Mouse (Mus musculus): ENCODE results near the gene Vdr. TPM values are rescaled to one million over a fixed set of nuclear protein-coding genes. Genes with fewer than 3 reads are reported as not detected.

Vdr gene
- polyA plus RNA-seq, 1 experiment from 2014 or later = 6.5 TPM

- Histone ChIP-seq H3K9me3 (ENCODE audit: control insufficient read depth) (no peaks in the 10 kb centered on the region), H3K4me1 (replicated peaks; ENCODE audit: control insufficient read depth, insufficient read depth, low read length) (peaks cover 4% of the 10 kb centered on the region; the same call in 1 of the 2 replicates), H3K4me2 (replicated peaks; ENCODE audit: low read depth) (no peak overlapping the region), H3K36me3 (ENCODE audit: control insufficient read depth, insufficient read depth) (no peaks in the 10 kb centered on the region), H3K4me3 (ENCODE audit: low read depth, low read length) (no peak overlapping the region), H3K27ac (ENCODE audit: low read depth, low read length) (no peak overlapping the region), H3K9ac (ENCODE audit: low read depth, low read length) (no peak overlapping the region), H3K27me3 (replicated peaks; ENCODE audit: control insufficient read depth, insufficient read depth, low read length) (no peaks in the 10 kb centered on the region)
- TF ChIP-seq CTCF (IDR thresholded peaks at IDR 0.05; ENCODE audit: low read depth) = no peak
- WGBS = 53% methylated on average over 8 of the region's 8 CpGs
- ATAC-seq = peak; percentile 68
Observed at GRCm38 (mm10) chr15:97943356-97943755, 32.9 kb upstream of the Vdr start.

GRCm38 (mm10) chr15:97942538-97942937 lies 32.1 kb upstream of the Vdr start:
- peaks cover 4% of the 10 kb centered on the region; the same call in 1 of the 2 replicates for H3K4me1 ChIP-seq (replicated peaks; ENCODE audit: control insufficient read depth, insufficient read depth, low read length)
- no peak for TF ChIP-seq CTCF (IDR thresholded peaks at IDR 0.05; ENCODE audit: low read depth)
- 88% methylated on average over 8 of the region's 8 CpGs for WGBS
- H3K9me3 ChIP-seq (ENCODE audit: control insufficient read depth) = no peaks in the 10 kb centered on the region
- H3K4me2 ChIP-seq (replicated peaks; ENCODE audit: low read depth) = no peak overlapping the region
- H3K4me3 ChIP-seq (ENCODE audit: low read depth, low read length) = no peak overlapping the region
- no peaks in the 10 kb centered on the region for H3K36me3 ChIP-seq (ENCODE audit: control insufficient read depth, insufficient read depth)
- no peak for ATAC-seq
- no peaks in the 10 kb centered on the region for H3K27me3 ChIP-seq (replicated peaks; ENCODE audit: control insufficient read depth, insufficient read depth, low read length)
- H3K27ac ChIP-seq (ENCODE audit: low read depth, low read length) = no peak overlapping the region
- H3K9ac ChIP-seq (ENCODE audit: low read depth, low read length) = no peak overlapping the region

GRCm38 (mm10) chr15:97941306-97941705 lies 30.9 kb upstream of the Vdr start:
- TF ChIP-seq CTCF (IDR thresholded peaks at IDR 0.05; ENCODE audit: low read depth) = no peak
- 82% methylated on average over 2 of the region's 2 CpGs for WGBS
- no peak overlapping the region for H3K4me3 ChIP-seq (ENCODE audit: low read depth, low read length)
- no peak overlapping the region for H3K27ac ChIP-seq (ENCODE audit: low read depth, low read length)
- H3K4me2 ChIP-seq (replicated peaks; ENCODE audit: low read depth) = no peak overlapping the region
- H3K9me3 ChIP-seq (ENCODE audit: control insufficient read depth) = no peaks in the 10 kb centered on the region
- ATAC-seq = no peak
- no peaks in the 10 kb centered on the region for H3K27me3 ChIP-seq (replicated peaks; ENCODE audit: control insufficient read depth, insufficient read depth, low read length)
- H3K36me3 ChIP-seq (ENCODE audit: control insufficient read depth, insufficient read depth) = no peaks in the 10 kb centered on the region
- H3K4me1 ChIP-seq (replicated peaks; ENCODE audit: control insufficient read depth, insufficient read depth, low read length) = peaks cover 4% of the 10 kb centered on the region; the same call in 1 of the 2 replicates
- H3K9ac ChIP-seq (ENCODE audit: low read depth, low read length) = no peak overlapping the region

- no peak for TF ChIP-seq CTCF (IDR thresholded peaks at IDR 0.05; ENCODE audit: low read depth)
- no peak overlapping the region for H3K27ac ChIP-seq (ENCODE audit: low read depth, low read length)
- no peak overlapping the region for H3K4me3 ChIP-seq (ENCODE audit: low read depth, low read length)
- WGBS = 68% methylated on average over 2 of the region's 2 CpGs
- no peaks in the 10 kb centered on the region for H3K27me3 ChIP-seq (replicated peaks; ENCODE audit: control insufficient read depth, insufficient read depth, low read length)
- no peak overlapping the region for H3K9ac ChIP-seq (ENCODE audit: low read depth, low read length)
- H3K9me3 ChIP-seq (ENCODE audit: control insufficient read depth) = no peaks in the 10 kb centered on the region
- ATAC-seq = no peak
- H3K36me3 ChIP-seq (ENCODE audit: control insufficient read depth, insufficient read depth) = no peaks in the 10 kb centered on the region
- H3K4me1 ChIP-seq (replicated peaks; ENCODE audit: control insufficient read depth, insufficient read depth, low read length) = peaks cover 3% of the 10 kb centered on the region; the same call in 1 of the 2 replicates
- no peak overlapping the region for H3K4me2 ChIP-seq (replicated peaks; ENCODE audit: low read depth)
Observed at GRCm38 (mm10) chr15:97940088-97940487, 29.7 kb upstream of the Vdr start.

- 73% methylated on average over 6 of the region's 6 CpGs for WGBS
- no peak for ATAC-seq
- no peaks in the 10 kb centered on the region for H3K9me3 ChIP-seq (ENCODE audit: control insufficient read depth)
- no peak overlapping the region for H3K27ac ChIP-seq (ENCODE audit: low read depth, low read length)
- H3K36me3 ChIP-seq (ENCODE audit: control insufficient read depth, insufficient read depth) = no peaks in the 10 kb centered on the region
- no peak overlapping the region for H3K4me2 ChIP-seq (replicated peaks; ENCODE audit: low read depth)
- H3K27me3 ChIP-seq (replicated peaks; ENCODE audit: control insufficient read depth, insufficient read depth, low read length) = no peaks in the 10 kb centered on the region
- no peak overlapping the region for H3K4me3 ChIP-seq (ENCODE audit: low read depth, low read length)
- H3K4me1 ChIP-seq (replicated peaks; ENCODE audit: control insufficient read depth, insufficient read depth, low read length) = no peaks in the 10 kb centered on the region; the same call in 1 of the 2 replicates
- no peak for TF ChIP-seq CTCF (IDR thresholded peaks at IDR 0.05; ENCODE audit: low read depth)
- no peak overlapping the region for H3K9ac ChIP-seq (ENCODE audit: low read depth, low read length)
Observed at GRCm38 (mm10) chr15:97938580-97938979, 28.1 kb upstream of the Vdr start.

- H3K27ac ChIP-seq (ENCODE audit: low read depth, low read length) = no peak overlapping the region
- H3K4me3 ChIP-seq (ENCODE audit: low read depth, low read length) = no peak overlapping the region
- H3K36me3 ChIP-seq (ENCODE audit: control insufficient read depth, insufficient read depth) = no peaks in the 10 kb centered on the region
- H3K9ac ChIP-seq (ENCODE audit: low read depth, low read length) = no peak overlapping the region
- ATAC-seq = peak; percentile 46
- no peaks in the 10 kb centered on the region for H3K27me3 ChIP-seq (replicated peaks; ENCODE audit: control insufficient read depth, insufficient read depth, low read length)
- 50% methylated on average over 12 of the region's 12 CpGs for WGBS
- H3K9me3 ChIP-seq (ENCODE audit: control insufficient read depth) = no peaks in the 10 kb centered on the region
- no peaks in the 10 kb centered on the region for H3K4me1 ChIP-seq (replicated peaks; ENCODE audit: control insufficient read depth, insufficient read depth, low read length)
- no peak overlapping the region for H3K4me2 ChIP-seq (replicated peaks; ENCODE audit: low read depth)
- no peak for TF ChIP-seq CTCF (IDR thresholded peaks at IDR 0.05; ENCODE audit: low read depth)
Observed at GRCm38 (mm10) chr15:97932441-97932840, 22.0 kb upstream of the Vdr start.

Data from intestine, postnatal 0 days (tissue).